Mouse (Mus musculus): ENCODE measurements around the gene Vldlr.

DNA sequence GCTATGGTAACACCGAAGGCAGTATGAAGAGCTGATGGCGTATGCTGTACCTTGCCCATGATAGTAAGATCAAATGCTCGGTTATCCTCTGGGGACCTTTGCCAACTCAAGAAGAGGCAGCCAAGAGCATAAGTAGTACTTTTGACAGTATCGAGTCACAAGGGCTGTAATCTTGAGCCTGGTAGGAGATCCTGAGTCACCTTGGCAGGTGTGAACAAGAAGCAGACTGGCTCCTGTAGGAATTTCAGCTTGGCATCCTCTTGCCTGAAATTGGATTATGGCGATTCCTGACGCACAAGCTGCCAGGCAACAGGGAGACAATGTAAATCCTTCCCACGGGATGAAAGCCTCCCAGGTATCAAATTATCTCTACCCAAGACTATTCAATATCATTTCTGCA is 32.8 kb upstream of the Vldlr start:
- TF ChIP-seq CTCF (conservative IDR thresholded peaks at IDR 0.05; ENCODE audit: insufficient read depth, insufficient read length, low read depth, low read length) (no peak), POLR2A (IDR thresholded peaks at IDR 0.05; ENCODE audit: low read depth, low read length) (no peak)
